Mouse (Mus musculus) left cerebral cortex, adult 2 months (tissue): ENCODE results near the gene Slc9a8. TPM values are rescaled to one million over a fixed set of nuclear protein-coding genes. Genes with fewer than 3 reads are reported as not detected.

ENCODE experiments used
- DNase-seq, 2 experiments: peaks; one replicate each; pipeline ENCODE4 v3.0.0; 2021 to 2022; ENCODE audit warnings: low spot score in 2 of 2, mixed read lengths in 1 of 2; ENCODE audit errors: extremely low spot score in 1 of 2
- H3K27ac ChIP-seq: fragments of 200-600 bp; 2 replicates; pipeline ENCODE4 v1.8.1; 2022
- H3K4me3 ChIP-seq: fragments of 200-600 bp; 2 replicates; pipeline ENCODE4 v1.8.1; 2022
- CTCF ChIP-seq: fragments of 200-600 bp; IDR thresholded peaks from 2 replicates; pipeline ENCODE4 v1.8.1; 2022; ENCODE audit warnings: antibody characterized with exemption, mild to moderate bottlenecking, moderate library complexity
- intact Hi-C: fragments of 180-260 bp; cut with DNase I; formaldehyde crosslinking; loops from one replicate; pipeline ENCODE4 v1.15.1; 2025
- total RNA-seq, 2 experiments: library from RNA; stranded (reverse); gene quantifications; 2 replicates each; pipeline ENCODE4 v1.2.3; 2021

The Slc9a8 gene
- total RNA-seq, 2 experiments from 2014 or later: 31.1 to 34.4 TPM

DNA sequence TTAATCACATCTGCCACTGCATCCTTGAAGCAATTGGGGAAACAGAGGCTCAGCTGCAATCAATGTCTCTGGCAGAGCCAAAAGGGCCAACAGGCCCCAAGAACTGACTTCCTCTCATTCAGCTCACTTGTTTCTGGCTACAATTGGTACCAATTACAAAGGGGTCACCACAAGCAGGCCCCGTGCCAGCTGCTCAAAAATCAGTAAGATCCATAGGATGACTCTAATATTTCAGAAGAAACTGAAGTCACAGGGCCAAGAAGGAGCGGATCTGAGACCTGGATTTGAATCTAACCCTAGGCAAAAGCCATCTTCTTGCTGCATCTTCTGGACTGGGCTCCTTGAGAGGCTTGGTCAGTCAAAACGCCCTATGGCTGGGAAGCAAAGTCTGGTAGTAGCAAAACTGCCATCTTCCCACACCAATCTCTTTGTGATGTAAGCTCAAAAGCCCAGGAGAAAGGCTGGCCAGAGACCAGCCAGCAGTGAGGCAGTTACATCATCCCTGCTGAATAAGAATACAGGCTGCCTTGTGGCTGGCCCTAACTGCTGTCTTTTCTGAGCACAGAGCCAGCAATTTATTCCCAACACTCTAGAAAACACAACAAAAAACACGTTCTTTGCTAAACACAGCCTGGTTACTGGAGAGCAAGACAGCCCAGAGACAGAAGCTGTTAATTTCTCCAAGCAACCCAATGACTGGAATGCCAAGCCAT lies 69.5 kb downstream of the Slc9a8 start:
- intact Hi-C loops: loop anchor here (5.0 kb wide), 2 partner anchors 69 to 429 kb away; partner anchors contain the start of genes Slc9a8 and Znfx1
- peak overlapping the region; percentile 94 for H3K27ac ChIP-seq
- DNase-seq: no peak
- peak overlapping the region; percentile 92 for H3K4me3 ChIP-seq
- TF ChIP-seq CTCF: no peak

DNA sequence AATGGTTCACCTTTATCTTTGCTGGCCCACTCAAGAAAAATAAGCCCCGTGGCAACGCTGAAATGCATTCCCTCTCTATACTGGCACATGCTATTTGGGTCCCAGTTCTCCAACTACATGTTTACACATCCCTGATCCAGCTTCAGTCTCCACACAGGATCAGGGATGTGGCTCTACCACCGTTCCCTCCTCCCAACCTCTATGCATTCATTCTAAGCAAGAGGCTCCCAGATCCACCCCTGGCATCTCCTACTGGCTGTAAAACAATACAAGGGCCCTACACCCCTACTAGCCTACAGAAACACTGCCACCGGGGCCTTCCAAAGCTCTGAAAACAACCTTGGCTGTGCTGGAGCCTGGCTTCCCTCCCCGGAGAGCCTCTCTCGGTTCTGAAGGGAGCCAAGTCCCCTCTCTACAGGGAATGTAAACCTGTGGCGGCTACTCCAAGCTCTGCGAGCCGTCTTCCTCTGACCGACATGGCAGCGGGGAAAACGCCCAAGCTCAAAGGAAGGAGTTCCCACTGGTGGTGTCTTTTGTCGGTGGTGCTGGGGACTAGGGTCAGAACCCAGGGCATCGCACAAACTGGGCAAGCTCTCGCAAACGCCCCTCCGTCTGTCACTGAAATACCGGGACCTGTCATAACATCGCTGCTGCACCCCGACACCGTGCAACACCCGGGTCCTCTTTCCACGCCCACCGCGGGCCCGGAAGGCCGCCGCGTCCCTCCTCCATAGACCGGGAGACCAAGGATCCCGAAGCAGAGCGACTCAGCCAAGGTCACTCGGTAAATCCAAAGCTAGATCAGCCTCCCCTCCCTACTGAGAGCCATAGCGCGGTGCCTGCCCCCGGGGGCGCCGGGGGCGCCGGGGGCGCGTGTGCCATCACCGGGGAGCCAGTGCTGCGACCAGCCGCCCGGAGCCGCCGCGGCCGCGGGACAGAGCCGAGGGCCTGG lies 70.5 kb downstream of the Slc9a8 start, which contains the start of gene Rnf114:
TSS of gene Rnf114 (plus strand) at position 889 of the 952 bp plus-strand sequence.
- H3K4me3 ChIP-seq: peak within 1 kb of the TSS; percentile 92
- no peak for TF ChIP-seq CTCF
- peak within 1 kb of the TSS; percentile 94 for H3K27ac ChIP-seq
- intact Hi-C loops: loop anchor here (5.0 kb wide), 2 partner anchors 70 to 430 kb away; partner anchors contain the start of genes Slc9a8 and Znfx1
- peak in 1 of 2 experiments; percentile 43 for DNase-seq

DNA sequence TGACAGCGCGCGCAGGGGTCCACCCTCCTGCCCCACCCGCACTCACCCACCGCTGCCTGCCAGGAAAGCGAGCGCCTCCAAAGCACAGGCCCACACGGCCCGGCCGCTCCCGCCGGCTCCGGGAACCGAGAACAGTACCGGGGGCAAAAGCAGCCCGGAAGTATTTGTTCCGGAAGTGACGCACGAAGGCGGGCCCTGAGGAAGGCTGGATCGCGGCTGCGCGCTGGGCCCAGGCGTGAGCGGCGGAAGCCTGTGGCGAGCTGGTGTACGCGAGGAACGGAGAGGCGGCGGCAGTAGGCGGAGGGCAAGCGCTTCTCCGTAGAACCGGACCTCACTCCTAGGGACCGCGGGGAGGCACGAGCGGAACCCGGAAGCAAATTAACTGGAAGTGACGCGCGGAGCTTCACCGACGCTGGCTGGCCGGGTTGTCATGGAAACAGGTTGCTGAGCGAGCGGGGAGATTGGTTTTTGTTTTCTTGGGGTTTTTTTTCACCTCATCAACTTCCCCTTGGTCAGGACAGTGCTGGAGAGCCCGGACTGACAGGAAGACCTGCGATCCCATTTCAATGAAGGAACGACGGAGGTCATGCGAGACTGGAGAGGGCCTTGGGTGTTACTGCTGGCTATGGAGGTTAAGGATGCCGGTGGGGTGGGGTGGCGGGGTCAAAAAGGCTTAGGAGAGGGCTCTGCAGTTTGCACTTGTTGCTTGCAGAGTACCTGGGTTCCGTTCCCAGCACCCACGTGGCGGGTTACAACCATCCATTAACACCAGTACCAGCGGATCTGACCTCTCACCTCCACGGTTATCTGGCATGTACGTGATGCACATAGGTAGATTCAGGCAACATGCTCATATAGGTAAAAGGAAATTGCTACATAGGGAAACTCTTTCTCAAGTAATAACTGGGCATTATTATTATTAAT lies 71.5 kb downstream of the Slc9a8 start, which contains the start of gene Spata2:
TSS of gene Spata2 (minus strand) at position 175 of the 924 bp plus-strand sequence.
- intact Hi-C loops: loop anchor here (5.0 kb wide), 2 partner anchors 71 to 431 kb away; partner anchors contain the start of genes Slc9a8 and Znfx1
- no peak for TF ChIP-seq CTCF

DNA sequence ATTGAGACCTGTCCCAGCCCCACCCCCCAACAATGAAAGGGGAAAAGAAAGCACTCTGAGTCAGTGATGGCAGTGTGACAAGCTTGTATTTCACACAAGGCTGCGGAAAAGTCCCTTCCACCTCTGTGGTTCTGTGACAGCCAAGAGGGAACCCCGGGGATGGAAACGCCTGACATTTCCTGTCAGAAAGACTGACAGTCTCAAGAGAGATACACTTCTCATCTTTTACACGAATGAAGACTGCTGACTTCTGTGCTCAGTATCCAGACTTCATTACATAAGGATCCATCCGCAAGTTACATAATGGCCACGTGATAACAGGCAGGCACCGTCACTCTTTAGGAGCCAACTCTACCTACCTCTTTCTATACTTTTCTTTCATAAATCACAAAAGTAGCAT lies 74.9 kb downstream of the Slc9a8 start:
- DNase-seq: no peak
- intact Hi-C loops: no loop called here
- no peak for TF ChIP-seq CTCF
- Histone ChIP-seq H3K4me3 (no peak overlapping the region), H3K27ac (peak overlapping the region; percentile 80)

More for the DNA sequence above, 71.5 kb downstream of the Slc9a8 start, which contains the start of gene Spata2:
- peak within 1 kb of the TSS; percentile 94 for H3K27ac ChIP-seq
- peak; percentile 91 to 95 for DNase-seq
- H3K4me3 ChIP-seq: peak within 1 kb of the TSS; percentile 92

DNA sequence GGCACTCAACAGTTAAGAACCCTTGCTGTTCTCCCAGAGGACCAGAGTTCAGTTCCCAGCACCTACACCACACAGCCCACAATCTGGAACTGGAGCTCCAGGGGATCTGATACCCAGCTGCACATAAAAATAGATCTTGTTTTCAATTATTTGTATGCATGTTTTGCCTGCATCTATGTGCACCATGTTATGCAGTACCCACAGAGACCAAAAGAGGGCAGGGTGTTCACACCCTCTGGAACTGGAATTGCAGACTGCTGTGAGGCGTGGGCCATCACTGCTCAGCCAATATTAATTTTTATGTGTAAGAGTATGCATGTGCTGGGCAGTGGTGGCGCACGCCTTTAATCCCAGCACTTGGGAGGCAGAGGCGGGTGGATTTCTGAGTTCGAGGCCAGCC lies 75.8 kb downstream of the Slc9a8 start:
- DNase-seq: no peak
- intact Hi-C loops: no loop called here
- TF ChIP-seq CTCF: peak; percentile 51
- Histone ChIP-seq H3K4me3 (no peak overlapping the region), H3K27ac (no peak overlapping the region)

DNA sequence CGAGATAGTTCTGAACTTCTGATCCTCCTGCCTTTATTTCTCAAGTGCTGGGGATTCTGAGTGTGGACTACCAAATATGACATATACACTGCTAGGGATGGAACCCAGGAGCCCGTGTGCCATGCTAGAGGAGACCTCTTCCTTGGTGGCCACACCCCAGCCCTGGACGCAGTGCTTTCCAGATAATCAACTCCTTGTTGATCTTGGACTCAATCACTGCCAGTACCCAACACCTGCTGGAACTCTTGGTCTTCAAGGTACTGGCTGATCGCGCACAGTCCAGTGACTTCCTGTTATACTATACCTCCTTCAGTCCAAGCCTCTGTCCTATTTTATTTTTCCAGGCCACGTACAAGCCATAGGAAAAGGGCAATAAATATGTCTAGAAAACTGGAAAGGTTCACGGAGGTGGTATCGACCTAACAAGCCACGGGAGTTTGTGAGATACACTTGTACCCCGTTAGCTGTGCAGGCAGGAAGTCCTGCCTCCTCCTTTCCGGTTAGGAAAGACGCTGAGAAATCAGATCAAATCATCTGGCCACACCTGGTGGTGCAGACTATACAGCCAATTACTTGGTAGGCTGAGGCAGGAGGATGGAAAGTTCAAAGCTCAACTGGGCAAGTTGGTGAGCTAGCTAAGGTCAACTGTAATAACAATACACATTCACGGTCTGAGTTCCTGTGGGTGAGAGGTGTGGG lies 81.2 kb downstream of the Slc9a8 start:
- intact Hi-C loops: no loop called here
- peak overlapping the region; percentile 69 for H3K4me3 ChIP-seq
- H3K27ac ChIP-seq: peak overlapping the region; percentile 93
- no peak for DNase-seq
- no peak; the same call in 1 of the 2 replicates for TF ChIP-seq CTCF

DNA sequence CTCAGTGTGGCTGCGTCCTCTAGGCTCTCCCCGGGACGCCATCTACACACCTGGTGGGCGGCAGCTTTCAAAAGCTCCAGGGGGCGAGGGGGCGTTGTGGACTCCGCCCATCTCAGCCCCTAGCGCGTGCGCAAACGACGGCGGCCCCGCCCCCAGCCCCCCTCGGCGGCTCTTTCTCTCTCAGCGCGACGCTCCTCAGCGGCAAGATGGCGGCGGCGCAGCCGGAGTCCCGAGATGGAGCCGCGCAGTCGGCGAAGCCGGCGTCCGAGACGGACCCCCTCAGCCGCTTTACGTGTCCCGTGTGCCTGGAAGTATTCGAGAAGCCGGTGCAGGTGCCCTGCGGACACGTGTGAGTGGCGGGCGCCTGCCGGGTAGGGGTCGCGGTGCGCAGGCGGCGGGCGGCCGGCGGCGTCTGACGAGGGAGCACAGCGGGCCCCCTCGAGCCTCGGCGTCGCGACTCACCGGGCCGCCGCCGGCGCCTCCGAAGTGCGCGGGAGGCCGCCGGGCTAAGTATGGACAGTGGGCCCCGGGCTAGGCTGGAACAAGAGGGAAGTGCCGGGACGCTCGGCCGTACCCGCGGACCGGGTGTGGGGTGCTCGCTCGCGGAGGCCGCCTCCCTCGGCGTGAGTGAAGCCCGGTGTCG lies 81.9 kb downstream of the Slc9a8 start:
- no peak; the same call in 1 of the 2 replicates for TF ChIP-seq CTCF

DNA sequence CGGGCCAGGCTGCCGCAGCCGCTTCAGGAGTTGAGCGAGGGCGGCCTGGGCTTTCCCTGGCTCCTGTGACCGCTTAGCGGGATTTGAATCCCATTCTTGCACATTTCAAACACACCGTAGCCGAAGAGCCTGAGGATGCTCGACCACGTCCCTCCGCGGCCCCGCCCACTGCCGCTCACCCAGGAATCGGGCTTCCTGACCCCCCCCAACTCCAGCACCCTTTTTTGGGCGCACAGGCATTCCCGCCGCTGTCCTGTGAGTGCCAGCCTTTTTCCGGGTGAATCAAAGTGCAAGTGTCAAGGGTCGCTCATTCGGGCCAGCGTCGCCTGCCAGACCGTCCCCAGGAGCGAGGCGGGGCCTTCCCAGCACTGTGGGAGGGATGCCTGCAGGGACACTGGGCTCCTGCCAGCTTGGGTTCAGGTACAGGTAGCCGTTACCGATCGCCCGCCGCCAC lies 82.4 kb downstream of the Slc9a8 start:
- intact Hi-C loops: no loop called here
- TF ChIP-seq CTCF: no peak
- no peak for DNase-seq
- H3K4me3 ChIP-seq: peak overlapping the region; percentile 69
- peak overlapping the region; percentile 93 for H3K27ac ChIP-seq

More for the DNA sequence above, 81.9 kb downstream of the Slc9a8 start:
- intact Hi-C loops: no loop called here
- peak overlapping the region; percentile 69 for H3K4me3 ChIP-seq
- peak; percentile 89 to 90 for DNase-seq
- peak overlapping the region; percentile 93 for H3K27ac ChIP-seq

DNA sequence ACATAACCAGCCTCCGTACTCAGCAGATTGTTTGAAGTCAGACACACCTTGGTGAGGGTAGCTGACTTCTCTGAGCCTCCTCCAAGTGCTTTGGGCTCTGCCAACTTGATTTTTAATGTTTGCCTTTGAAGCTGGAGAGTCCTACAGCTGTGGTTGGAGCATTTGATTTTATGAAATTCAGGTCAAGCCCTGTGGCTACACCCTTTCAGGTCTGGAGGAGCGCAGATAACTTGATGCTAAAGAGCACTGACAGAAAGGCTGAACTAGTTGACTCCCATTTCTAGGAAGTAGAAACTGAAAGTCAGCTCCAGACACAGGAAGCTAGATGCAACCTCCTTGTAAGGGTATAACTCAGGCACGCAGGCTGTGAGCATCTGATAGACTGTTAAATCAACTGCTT lies 83.6 kb downstream of the Slc9a8 start:
- no peak for TF ChIP-seq CTCF
- no peak for DNase-seq
- Histone ChIP-seq H3K27ac (no peak overlapping the region), H3K4me3 (no peak overlapping the region)
- intact Hi-C loops: no loop called here
